Mouse (Mus musculus) forebrain, embryonic 16.5 days (tissue): ENCODE measurements around the gene Abat. TPM values are rescaled to one million over a fixed set of nuclear protein-coding genes. Genes with fewer than 3 reads are reported as not detected.
A peak's percentile ranks its signal among the peaks of the same experiment; 100 is the strongest.

Source experiments
- ATAC-seq: fragments of 200-750 bp; cut with Nextera tagmentation; 2 replicates; pipeline ENCODE4 v1.8.0; 2017; ENCODE audit warnings: mild to moderate bottlenecking, moderate library complexity
- H3K27ac ChIP-seq: fragments of 300-500 bp; sonication (generic); 2 replicates; pipeline ENCODE4 v1.5.1; 2014; ENCODE audit warnings: low read length, control low read depth
- H3K27me3 ChIP-seq: fragments of 300-500 bp; sonication (generic); replicated peaks from 2 replicates; pipeline ENCODE4 v1.6.1; 2014; ENCODE audit warnings: low read length; ENCODE audit not compliant: control insufficient read depth, insufficient read depth
- H3K36me3 ChIP-seq: fragments of 300-500 bp; sonication (generic); 2 replicates; pipeline ENCODE4 v1.6.1; 2014; ENCODE audit not compliant: control insufficient read depth, insufficient read depth
- H3K4me1 ChIP-seq: fragments of 300-500 bp; sonication (generic); replicated peaks from 2 replicates; pipeline ENCODE4 v1.6.1; 2014; ENCODE audit warnings: low read length; ENCODE audit not compliant: control insufficient read depth, insufficient read depth
- H3K4me2 ChIP-seq: fragments of 300-500 bp; sonication (generic); 2 replicates; pipeline ENCODE4 v1.6.1; 2014; ENCODE audit warnings: mild to moderate bottlenecking, low read length, control low read depth
- H3K4me3 ChIP-seq: fragments of 300-500 bp; sonication (generic); replicated peaks from 2 replicates; pipeline ENCODE4 v1.5.1; 2014; ENCODE audit warnings: mild to moderate bottlenecking, low read length, control low read depth
- H3K9ac ChIP-seq: fragments of 300-500 bp; sonication (generic); replicated peaks from 2 replicates; pipeline ENCODE4 v1.6.1; 2014; ENCODE audit warnings: low read depth, low read length, control low read depth
- H3K9me3 ChIP-seq: fragments of 300-500 bp; sonication (generic); 2 replicates; pipeline ENCODE4 v1.6.1; 2016; ENCODE audit warnings: low read length; ENCODE audit not compliant: control insufficient read depth
- WGBS: fragments of 180-500 bp; shearing (Covaris S2); extraction: QIAGEN DNeasy Blood & Tissue Kit; methylation state at CpG from one replicate; pipeline ENCODE4 v1.1.7; 2014; 5-methylcytosine and 5-hydroxymethylcytosine counted together
- polyA plus RNA-seq: library from polyadenylated mRNA; unstranded; fragments of >200 nt; fragmentation: Nextera tagmentation; extraction: Ambion mirVana; gene quantifications from 2 replicates; pipeline ENCODE4 v1.2.1, GENCODE M21; 2015

The Abat gene
- polyA plus RNA-seq, 1 experiment from 2014 or later = 58.0 TPM

DNA sequence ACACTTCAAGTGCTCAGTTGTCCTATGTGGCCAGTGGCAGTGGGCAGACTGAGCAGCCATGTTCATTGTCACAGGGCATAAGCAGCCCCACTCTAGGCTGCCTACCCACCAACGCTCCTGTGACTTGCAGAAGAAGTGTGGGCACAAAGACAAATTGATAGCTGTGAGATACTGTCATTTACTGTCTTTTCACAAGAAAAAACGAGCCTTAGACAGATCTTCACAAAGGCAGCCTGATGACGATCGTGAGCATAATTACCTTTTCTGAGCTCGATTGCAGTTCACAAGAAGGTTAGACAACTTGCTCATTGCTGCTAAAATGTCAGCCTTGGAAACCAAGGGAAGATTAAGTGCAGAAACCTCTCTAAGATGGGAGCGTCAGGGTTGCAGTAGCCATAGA, 141.9 kb downstream of the Abat start:
- Histone ChIP-seq H3K4me2 (no peak overlapping the region), H3K4me1 (no peaks in the 10 kb centered on the region), H3K27ac (0 out of 2 replicates have a peak overlapping the region, but pooled peaks have one; percentile 34), H3K9me3 (no peaks in the 10 kb centered on the region), H3K9ac (no peak overlapping the region), H3K27me3 (no peaks in the 10 kb centered on the region), H3K36me3 (peaks cover 18% of the 10 kb centered on the region), H3K4me3 (no peak overlapping the region)
- 79% methylated on average over 6 of the region's 6 CpGs for WGBS
- ATAC-seq = no peak

DNA sequence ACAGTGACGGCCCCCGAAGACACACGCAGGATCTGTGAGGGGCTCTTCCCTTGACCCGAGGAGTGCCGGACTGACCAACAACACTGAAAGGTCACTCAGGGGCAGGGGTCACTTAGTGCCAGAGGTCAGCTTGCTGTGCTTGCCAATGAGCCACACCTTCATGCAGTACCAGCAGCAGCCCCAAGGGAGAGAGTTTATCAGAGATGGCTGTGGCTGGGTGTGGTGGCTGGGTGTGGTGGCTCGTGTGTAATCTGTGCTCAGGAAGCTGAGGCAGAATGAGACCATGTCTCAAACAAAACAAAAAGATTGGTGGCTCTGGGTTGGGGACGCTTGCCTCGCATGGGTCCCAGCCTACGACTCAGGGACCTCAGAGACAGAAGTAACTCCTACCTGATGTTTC, 142.4 kb downstream of the Abat start:
- H3K9me3 ChIP-seq = no peaks in the 10 kb centered on the region
- no peak for ATAC-seq
- no peaks in the 10 kb centered on the region for H3K27me3 ChIP-seq
- H3K4me3 ChIP-seq = no peak overlapping the region
- no peaks in the 10 kb centered on the region for H3K4me1 ChIP-seq
- 0 out of 2 replicates have a peak overlapping the region, but pooled peaks have one; percentile 34 for H3K27ac ChIP-seq
- WGBS = 90% methylated on average over 9 of the region's 9 CpGs
- no peak overlapping the region for H3K9ac ChIP-seq
- no peak overlapping the region for H3K4me2 ChIP-seq
- peaks cover 19% of the 10 kb centered on the region for H3K36me3 ChIP-seq

DNA sequence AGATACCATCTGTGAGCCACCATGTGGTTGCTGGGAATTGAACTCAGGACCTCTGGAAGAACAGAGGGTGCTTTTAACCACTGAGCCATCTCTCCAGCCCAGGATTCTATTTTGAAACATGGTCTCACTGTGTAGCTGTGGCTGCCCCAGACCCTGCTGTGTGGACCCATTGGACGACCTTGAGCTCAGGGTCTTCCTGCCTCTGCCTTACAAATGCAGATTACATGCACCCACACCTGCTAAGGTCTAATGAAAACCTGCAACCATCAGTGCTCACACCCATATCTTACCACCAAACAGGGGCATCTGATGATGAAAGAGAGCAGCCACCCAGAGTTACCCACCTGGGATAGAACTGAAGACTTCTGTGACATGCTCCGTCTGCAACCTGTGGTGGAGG, 143.0 kb downstream of the Abat start:
- Histone ChIP-seq H3K4me1 (no peaks in the 10 kb centered on the region), H3K27ac (no peak overlapping the region), H3K9ac (no peak overlapping the region), H3K27me3 (no peaks in the 10 kb centered on the region), H3K9me3 (no peaks in the 10 kb centered on the region), H3K36me3 (peaks cover 14% of the 10 kb centered on the region), H3K4me2 (no peak overlapping the region), H3K4me3 (no peak overlapping the region)
- ATAC-seq = no peak
- 85% methylated on average over 2 of the region's 2 CpGs for WGBS

DNA sequence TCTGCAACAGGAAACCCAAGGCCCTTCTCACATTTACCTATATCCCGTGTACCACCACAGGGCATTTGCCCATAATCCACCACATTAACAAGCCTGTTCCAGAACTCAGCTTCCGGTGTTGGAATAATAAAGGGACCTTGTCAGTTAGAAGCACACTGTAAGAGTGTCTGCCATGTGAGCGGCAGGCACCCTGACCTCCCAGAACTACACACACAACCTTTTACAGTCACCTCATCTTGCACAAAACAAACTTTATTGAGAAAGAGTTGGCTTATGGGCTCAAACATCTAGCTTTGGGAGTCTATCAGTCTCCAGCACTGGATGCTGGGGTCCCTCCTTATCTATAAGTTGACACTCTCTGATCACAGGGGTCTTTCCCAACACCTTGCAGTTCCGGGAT, 145.1 kb downstream of the Abat start:
- Histone ChIP-seq H3K36me3 (peaks cover 14% of the 10 kb centered on the region; the same call in 1 of the 2 replicates), H3K4me2 (no peak overlapping the region), H3K4me3 (no peak overlapping the region), H3K27ac (no peak overlapping the region), H3K9ac (no peak overlapping the region), H3K4me1 (no peaks in the 10 kb centered on the region), H3K9me3 (no peaks in the 10 kb centered on the region), H3K27me3 (no peaks in the 10 kb centered on the region)
- WGBS = 84% methylated on average over 4 of the region's 4 CpGs
- no peak for ATAC-seq

DNA sequence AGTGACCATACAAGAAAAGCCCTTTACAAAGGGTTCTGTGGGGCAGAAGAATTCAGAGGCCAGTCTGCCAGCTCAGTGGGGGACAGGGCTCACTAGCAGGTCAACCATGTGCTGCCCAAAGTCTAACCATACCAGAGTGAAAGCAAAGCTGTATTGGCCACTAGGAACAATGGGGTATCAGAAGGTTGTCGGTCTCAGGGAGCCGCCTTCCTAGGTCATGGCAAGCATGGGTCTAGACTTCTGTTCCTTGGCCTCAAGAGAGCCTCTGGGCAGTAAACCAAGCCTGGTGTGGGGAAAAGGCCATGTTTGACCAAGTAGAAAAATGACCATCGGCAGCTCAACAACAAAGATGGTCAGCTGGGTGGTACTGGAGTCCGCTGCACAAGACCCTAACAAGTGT, 145.5 kb downstream of the Abat start:
- no peak for ATAC-seq
- Histone ChIP-seq H3K36me3 (peaks cover 14% of the 10 kb centered on the region; the same call in 1 of the 2 replicates), H3K9me3 (no peaks in the 10 kb centered on the region), H3K9ac (no peak overlapping the region), H3K27ac (no peak overlapping the region), H3K27me3 (no peaks in the 10 kb centered on the region), H3K4me2 (no peak overlapping the region), H3K4me1 (no peaks in the 10 kb centered on the region), H3K4me3 (no peak overlapping the region)
- WGBS = 81% methylated on average over 4 of the region's 4 CpGs

DNA sequence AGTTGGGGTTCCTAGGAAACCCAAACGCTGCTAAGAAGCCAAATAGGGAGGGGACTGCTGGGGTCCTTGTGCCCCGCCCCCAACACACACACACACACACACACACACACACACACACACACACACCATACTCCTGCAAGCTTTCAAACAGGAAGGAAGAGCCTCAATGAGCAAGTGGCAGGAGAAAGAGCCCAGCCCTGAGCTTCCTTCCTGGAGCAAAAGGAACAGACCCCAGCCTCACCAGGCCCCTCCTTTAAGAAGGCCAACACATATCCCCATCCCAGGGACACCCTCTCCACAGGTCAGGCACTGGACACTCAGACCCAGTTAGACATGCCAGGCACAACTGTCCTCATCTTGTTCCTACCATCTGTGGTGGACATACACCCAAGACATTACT, 149.8 kb downstream of the Abat start:
- Histone ChIP-seq H3K27me3 (no peaks in the 10 kb centered on the region), H3K9ac (no peak overlapping the region), H3K4me1 (peaks cover 17% of the 10 kb centered on the region), H3K27ac (no peak overlapping the region), H3K4me2 (no peak overlapping the region), H3K4me3 (no peak overlapping the region), H3K9me3 (no peaks in the 10 kb centered on the region), H3K36me3 (peaks cover 8% of the 10 kb centered on the region; the same call in 1 of the 2 replicates)
- no peak for ATAC-seq
- 77% methylated on average over 2 of the region's 2 CpGs for WGBS

DNA sequence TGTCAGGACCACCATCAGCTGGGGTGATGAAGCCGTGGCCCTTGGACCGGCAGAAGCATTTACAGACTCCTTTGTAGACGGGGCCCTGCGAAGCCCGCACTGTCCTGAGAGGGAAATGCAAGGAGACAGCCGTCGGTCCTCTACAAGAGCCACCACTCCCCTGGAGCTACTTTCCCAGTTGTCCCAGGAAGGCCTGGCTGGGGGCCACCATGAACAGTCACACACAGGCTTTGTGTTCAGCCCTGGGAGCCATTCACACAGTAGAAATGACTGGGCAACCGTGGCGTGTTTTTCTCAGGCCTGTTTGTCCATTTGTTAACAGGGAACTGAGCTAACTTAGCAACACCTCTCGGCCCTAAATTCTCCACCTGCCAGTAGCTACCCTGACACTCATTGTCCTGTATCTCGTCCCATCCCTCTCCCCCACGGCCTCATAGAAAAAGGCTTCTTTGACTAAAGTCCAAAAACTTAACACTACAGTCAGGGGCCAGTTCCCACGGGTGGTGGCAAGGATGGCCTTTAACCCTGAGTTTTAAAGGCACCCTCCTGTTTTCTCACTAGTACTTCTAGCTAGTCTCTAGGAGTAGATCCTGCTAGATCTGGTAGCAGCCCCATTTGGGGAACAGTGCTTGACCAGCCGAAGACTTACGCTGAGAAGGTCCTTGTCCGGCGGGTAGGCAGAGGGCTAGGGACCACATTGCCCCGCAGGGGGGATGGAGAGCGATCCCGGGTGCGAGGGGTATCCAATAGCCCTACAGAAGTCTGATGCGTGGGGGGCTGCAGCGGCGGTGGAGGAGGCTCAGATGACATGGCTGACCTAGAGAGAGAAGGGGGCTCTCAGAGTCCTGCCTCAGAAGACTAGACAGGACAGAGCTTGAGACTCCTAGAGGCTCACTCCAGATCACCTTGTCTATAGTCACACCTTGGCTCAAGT, 150.6 kb downstream of the Abat start:
- Histone ChIP-seq H3K27me3 (no peaks in the 10 kb centered on the region), H3K36me3 (peaks cover 8% of the 10 kb centered on the region; the same call in 1 of the 2 replicates), H3K9me3 (no peaks in the 10 kb centered on the region), H3K4me2 (no peak overlapping the region), H3K27ac (no peak overlapping the region), H3K9ac (no peak overlapping the region), H3K4me3 (no peak overlapping the region), H3K4me1 (peaks cover 25% of the 10 kb centered on the region)
- ATAC-seq = no peak
- 83% methylated on average over 24 of the region's 24 CpGs for WGBS

DNA sequence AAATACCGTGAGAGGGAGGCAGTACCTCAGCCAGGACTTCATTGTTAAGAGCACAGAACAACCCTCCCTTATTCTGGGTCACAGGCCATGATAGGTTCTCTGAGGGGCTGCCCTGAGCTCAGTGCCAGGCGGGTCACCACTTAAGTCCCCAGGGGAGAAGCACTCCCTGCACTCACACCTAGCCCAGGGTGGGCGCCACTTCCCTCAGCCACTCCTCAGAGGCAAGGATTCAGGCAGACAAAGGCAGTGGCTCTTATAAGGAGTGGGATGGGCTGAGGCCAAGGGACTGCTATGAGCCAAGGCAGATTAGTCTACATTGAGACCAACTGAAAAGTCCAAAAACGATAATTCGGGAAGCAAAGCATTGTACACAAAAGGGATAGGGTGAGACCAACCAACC, 152.1 kb downstream of the Abat start:
- no peak overlapping the region for H3K27ac ChIP-seq
- no peak overlapping the region for H3K4me3 ChIP-seq
- H3K9ac ChIP-seq = no peak overlapping the region
- no peak for ATAC-seq
- H3K4me1 ChIP-seq = peaks cover 40% of the 10 kb centered on the region
- no peak overlapping the region for H3K4me2 ChIP-seq
- no peaks in the 10 kb centered on the region for H3K9me3 ChIP-seq
- 76% methylated on average over 5 of the region's 5 CpGs for WGBS
- no peaks in the 10 kb centered on the region for H3K27me3 ChIP-seq
- peaks cover 2% of the 10 kb centered on the region; the same call in 1 of the 2 replicates for H3K36me3 ChIP-seq

DNA sequence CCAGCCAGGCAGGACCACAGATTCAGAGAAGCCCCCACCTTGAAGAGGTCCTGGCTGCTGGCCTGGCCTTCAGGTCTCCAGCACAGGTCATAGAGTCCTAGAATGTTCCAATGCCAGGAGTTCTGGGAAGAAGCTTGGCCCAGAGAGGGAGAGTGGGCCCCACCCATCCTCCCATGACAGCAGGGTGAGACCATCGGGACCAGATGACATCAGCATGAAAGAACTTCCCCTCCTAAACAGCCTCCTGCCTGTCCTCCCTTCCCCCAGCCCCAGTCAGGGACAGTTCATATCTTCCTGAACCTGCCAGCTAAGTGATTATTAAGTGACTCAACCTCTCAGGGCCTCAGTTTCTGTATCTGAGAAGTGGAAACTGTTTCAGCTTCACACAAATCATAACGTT, 153.2 kb downstream of the Abat start:
- H3K27ac ChIP-seq = no peak overlapping the region
- no peaks in the 10 kb centered on the region for H3K9me3 ChIP-seq
- H3K4me1 ChIP-seq = peaks cover 46% of the 10 kb centered on the region
- H3K4me3 ChIP-seq = no peak overlapping the region
- H3K27me3 ChIP-seq = no peaks in the 10 kb centered on the region
- 77% methylated on average over 2 of the region's 2 CpGs for WGBS
- ATAC-seq = no peak
- no peak overlapping the region for H3K4me2 ChIP-seq
- no peak overlapping the region for H3K9ac ChIP-seq
- H3K36me3 ChIP-seq = peaks cover 2% of the 10 kb centered on the region; the same call in 1 of the 2 replicates
